Mouse (Mus musculus) gastrocnemius, postnatal 4 days (tissue): ENCODE results near the gene Pbx1. TPM values are rescaled to one million over a fixed set of nuclear protein-coding genes. Genes with fewer than 3 reads are reported as not detected.

Source experiments
- DNase-seq, 2 experiments: peaks; one replicate each; pipeline ENCODE4 v3.0.0; 2021 to 2022; ENCODE audit warnings: low spot score in 2 of 2, mixed read lengths in 2 of 2
- total RNA-seq, 2 experiments: library from RNA; stranded (reverse); gene quantifications; 2 replicates each; pipeline ENCODE4 v1.2.3; 2021

Gene Pbx1
- total RNA-seq, 2 experiments from 2014 or later = 44.6 to 50.6 TPM

- DNase-seq = no peak
Observed at GRCm38 (mm10) chr1:168426900-168427299, 5.2 kb downstream of the Pbx1 start.

- DNase-seq = no peak
Observed at GRCm38 (mm10) chr1:168426281-168426680, 5.8 kb downstream of the Pbx1 start.

- no peak for DNase-seq
Observed at GRCm38 (mm10) chr1:168425017-168425705, 6.9 kb downstream of the Pbx1 start.

- no peak for DNase-seq
Observed at GRCm38 (mm10) chr1:168423389-168423930, 8.6 kb downstream of the Pbx1 start.

DNA sequence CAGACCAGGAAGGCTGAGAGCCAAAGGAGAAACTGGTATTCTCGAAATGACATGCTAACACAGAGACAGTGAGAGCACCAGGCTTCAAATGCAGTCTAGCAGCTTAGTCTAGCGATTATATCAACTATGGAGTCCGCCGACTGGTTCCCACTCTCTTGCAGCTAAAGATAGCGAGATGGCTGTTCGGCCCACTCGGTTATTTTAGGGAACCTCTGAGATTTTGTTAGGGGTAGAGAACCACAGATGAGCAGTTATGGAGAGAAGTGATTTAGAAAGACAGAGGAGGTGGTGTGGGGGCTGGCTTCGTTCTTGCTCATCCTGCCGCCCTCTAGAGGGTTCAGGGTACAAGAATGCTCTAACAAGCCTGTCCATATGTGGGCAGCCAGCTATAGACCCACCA lies 13.2 kb downstream of the Pbx1 start:
- DNase-seq = no peak

DNA sequence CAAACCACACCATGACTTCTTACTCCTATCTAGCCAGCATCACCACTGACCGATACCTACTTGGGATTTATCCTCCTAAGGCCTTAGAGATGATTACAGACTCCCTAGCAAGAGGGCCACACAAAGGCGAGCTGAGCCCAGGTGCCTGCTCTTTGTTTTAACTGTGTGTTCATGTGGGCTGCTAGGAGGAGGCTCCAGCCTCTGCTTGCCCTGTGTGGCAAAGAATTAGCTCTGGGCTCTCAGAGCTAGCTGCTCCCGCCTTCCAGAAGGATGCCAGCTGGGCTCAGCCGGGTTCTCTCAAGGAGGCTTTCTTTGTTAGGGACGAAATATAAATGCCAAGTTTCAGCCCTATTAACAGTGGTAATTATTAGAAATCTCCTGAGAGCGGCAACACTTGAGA lies 14.4 kb downstream of the Pbx1 start:
- no peak for DNase-seq

DNA sequence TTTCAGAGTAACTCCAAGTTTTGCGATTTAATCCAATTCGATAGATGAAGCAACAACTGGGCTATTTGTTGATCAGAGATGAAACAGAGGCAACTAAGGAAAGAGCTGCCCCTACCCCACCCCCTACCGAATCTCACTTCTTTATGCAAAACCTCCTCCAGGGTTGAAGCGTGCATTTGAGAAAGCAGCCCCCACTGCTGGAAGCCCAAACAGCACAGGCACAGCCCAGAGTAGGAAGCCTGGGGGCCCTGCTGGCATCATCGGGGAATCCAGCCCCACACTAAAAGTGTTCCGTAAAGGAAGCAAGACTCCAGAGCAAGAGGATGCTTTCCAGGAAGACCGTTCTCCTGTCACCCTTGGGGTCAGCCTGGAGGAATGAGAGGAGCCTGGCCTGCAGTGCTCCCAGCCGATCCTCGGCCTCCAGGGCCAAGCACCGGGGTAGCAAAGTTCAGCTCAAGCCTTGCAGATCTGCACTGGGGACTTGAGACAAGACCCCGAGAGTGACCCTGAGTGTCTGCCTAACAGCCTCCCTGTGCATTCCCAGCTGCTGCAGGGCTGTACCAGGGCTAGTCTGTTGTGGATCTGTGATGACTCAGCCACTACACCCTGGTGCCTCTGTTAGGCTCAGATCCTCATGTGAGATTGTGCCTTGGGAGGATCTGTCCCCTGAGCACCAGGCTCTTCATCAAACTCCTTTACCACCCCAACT lies 15.2 kb downstream of the Pbx1 start:
- no peak for DNase-seq

GRCm38 (mm10) chr1:168410611-168411010 lies 21.5 kb downstream of the Pbx1 start:
- no peak for DNase-seq

DNA sequence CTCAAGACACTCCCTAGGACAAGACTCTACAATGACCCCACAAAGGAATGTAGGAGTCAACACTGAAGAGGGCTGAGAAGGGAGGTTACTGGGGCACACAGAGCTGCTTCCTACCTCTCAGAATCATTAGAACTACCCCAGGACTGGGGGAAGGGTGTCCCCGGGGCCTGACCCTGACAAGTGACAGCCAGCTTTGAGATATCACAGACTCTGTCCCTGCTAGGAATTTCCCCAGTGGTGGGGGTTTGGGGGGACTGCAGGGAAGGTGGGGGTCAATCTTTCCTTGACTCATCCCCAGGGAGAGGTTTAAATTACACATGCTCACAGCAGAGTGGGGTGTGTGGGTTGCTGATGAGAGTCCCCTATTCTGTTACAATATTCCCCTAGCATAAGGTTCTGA lies 22.0 kb downstream of the Pbx1 start:
- DNase-seq = no peak

- DNase-seq = no peak
Observed at GRCm38 (mm10) chr1:168408757-168409156, 23.3 kb downstream of the Pbx1 start.

DNA sequence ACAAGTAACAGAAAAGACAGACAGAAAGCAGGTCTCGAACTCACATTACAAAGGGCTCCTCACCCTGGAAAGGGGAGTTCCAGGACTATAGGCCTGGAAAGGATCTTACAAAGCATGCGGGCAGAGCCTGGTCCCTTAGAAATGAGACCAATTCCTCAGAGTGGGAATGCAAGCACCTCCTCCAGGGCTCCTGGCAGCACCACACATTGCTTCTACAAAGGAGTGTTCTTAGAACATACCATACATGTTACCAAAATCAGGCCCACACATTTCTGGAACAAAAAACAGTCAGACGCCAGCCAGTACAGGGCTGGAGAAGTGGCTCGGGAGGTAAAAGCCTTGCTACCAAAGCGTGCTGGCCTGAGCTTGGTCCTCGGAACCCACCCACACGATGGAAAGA lies 24.1 kb downstream of the Pbx1 start:
- DNase-seq = no peak

DNA sequence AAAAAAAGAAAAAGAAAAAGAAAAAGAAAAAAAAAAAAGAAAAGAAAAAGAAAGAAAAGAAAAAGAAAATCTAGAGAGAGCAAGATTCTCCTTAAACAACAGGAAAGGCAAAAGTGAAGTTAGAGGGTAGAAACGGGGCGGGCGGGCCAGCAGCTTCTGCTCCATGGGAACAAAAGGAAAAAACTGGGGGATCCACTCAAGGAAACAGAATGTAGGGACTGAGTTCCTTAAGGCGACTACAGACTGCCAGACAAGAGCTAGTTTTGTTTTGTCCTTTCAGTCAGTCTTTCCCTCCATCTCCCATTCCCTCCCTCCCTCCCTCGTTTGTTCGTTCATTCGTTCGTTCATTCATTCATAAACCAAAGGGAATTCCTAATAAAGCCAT lies 25.8 kb downstream of the Pbx1 start:
- no peak for DNase-seq

GRCm38 (mm10) chr1:168405645-168406290 lies 26.3 kb downstream of the Pbx1 start:
- DNase-seq = no peak

GRCm38 (mm10) chr1:168403529-168403928 lies 28.5 kb downstream of the Pbx1 start:
- DNase-seq = no peak

DNA sequence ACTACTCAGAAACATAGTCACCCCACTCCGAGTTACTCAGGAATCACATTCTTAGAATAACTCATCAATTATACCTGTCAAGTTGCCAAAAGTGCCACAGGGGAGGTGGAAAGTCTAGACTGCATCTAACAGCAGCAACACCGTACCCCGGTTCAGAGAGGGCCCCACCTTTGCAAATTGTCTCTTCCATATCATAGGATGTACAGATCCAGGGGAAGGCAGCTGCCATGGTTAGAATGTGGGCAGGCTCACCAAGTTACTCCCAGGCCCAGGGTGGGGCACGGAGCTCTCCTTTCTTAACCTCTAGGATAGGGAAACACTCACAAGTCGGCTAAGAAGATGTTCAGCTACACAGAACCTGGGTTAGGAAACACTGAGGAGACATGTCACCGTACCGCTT lies 29.4 kb downstream of the Pbx1 start:
- no peak for DNase-seq

DNA sequence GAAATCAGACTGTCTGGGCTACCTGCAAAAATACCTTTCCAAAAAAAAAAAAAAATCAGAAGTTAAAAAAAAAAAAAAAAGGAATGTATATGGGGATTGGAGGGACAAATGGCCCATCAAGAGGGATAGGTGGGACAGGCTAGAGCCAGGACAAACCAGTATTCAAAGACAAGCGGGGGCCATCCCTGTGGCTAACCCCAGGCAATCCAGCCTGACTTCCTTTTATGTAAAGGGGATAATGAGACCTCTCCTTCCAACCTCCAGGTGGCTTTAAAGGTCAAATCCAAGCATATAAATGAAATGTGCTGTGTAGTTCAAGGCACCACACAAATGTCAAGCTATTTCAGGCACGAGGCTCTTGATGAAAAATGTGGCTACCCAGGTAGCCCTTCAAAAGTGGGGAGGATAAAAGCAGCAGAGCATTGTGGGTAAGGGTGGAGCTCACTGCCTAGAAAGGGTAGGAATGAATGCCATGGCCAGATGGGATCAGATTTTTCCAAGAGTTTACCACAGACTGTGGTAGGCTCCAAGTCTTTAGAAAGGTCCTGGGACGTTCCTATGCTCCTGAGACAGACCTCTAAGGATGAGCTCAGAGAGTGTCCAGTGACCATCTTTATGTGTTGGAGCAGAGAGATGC lies 36.4 kb downstream of the Pbx1 start:
- no peak for DNase-seq

GRCm38 (mm10) chr1:168394535-168394934 lies 37.5 kb downstream of the Pbx1 start:
- DNase-seq = no peak

DNA sequence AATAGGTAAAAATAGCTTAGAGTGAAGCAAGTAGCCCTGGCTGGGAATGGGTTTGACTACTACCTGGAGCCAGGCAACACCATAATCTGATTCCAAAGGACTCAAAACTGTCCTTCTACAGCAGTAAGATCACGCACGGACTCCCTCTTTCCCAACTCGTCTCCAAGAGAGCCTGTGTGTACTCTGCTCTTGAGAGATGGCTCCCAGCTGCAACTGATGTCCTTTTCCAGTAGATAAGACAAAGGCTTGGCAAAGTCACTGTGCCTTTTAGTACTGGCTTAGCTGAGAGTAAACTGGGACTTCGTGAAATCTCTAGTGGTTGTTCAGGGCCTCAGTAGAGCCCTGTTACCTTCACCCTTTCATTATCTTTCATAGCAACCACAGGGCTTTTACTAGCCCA lies 38.6 kb downstream of the Pbx1 start:
- DNase-seq = no peak

DNA sequence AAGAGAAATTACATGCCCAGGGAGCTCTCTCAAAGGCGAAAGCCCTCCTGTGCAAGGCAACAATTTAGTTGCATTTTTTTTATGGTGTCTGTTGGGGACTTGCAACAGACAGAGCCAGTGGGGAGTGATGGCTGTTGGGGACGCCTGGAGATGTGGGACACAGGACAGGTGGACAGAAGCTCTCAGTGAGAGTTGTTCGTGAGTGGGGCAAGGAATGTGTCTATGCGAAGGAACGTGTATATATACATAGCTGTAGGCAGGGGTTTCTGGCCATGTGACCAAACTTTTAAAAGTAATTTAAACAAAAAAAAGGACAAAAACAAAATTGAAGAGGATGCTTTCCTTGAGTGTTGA lies 39.6 kb downstream of the Pbx1 start:
- DNase-seq = no peak

GRCm38 (mm10) chr1:168391617-168392499 lies 40.2 kb downstream of the Pbx1 start:
- peak in 1 of 2 experiments; percentile 50 for DNase-seq

GRCm38 (mm10) chr1:168390748-168391147 lies 41.3 kb downstream of the Pbx1 start:
- no peak for DNase-seq
